Mouse (Mus musculus): ENCODE data around the gene Limk2.

DNA sequence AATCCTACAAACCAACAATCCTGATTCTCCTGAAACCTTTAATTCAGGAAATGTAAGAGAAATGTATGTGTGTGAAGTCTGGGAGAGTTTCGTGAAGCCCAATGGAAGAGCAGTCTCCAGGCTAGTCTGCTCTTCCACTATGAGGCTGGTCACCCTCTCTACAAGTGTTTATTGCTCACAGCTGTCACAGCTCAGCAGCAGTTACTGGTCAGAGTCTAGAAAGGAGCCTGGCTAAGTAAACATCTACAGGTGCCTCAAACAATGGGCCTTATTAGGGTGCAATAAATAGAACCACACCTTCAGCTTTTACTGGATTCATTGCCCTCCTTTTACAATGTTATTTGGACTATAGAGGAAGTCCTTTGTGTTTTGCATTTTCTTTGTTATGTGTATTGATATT, 10.7 kb downstream of the Limk2 start:
- TF ChIP-seq POLR2A (IDR thresholded peaks at IDR 0.05; ENCODE audit: borderline replicate concordance, low read depth, low read length) (no peak), CTCF (IDR thresholded peaks at IDR 0.05; ENCODE audit: low read depth, low read length) (no peak)
